Mouse (Mus musculus): Measurements from ENCODE around the gene Ambn.

DNA sequence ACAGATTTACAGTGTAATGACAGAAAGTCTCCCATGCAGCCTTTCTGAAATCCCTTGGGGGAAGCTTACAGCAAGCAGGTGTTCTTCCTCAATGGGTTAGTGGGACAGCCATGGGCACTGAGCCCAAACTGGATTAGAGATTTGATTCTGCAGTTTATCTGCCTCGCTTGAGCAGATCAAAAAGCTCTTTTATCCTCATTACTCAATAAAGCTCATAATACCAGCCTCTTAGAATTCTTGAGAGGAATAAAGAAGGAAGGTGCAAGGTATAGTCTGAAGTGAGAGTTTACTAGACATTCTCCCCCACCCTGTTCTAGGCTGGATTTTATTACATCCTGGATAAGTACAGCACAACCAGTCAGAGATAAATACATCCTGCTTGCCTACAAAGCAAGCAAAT is 29.0 kb upstream of the Ambn start:
- no peak for TF ChIP-seq CTCF (IDR thresholded peaks at IDR 0.05)
- TF ChIP-seq EP300 (IDR thresholded peaks at IDR 0.05): no peak
